Mouse (Mus musculus) limb, embryonic 15.5 days (tissue): Measurements from ENCODE around the gene Sgip1. TPM values are rescaled to one million over a fixed set of nuclear protein-coding genes. Genes with fewer than 3 reads are reported as not detected.

ENCODE experiments used
- ATAC-seq: fragments of 200-750 bp; cut with Nextera tagmentation; 2 replicates; pipeline ENCODE4 v1.8.0; 2017; ENCODE audit warnings: low read depth, moderate TSS enrichment; ENCODE audit not compliant: insufficient number of reproducible peaks, low FRiP score, low TSS enrichment
- H3K27ac ChIP-seq: fragments of 300-500 bp; sonication (generic); 2 replicates; pipeline ENCODE4 v1.5.1; 2015; ENCODE audit warnings: moderate library complexity, mild to moderate bottlenecking, inconsistent platforms
- H3K27me3 ChIP-seq: fragments of 300-500 bp; sonication (generic); 2 replicates; pipeline ENCODE4 v1.6.1; 2015; ENCODE audit warnings: inconsistent platforms
- H3K36me3 ChIP-seq: fragments of 300-500 bp; sonication (generic); 2 replicates; pipeline ENCODE4 v1.6.1; 2015; ENCODE audit warnings: inconsistent platforms
- H3K4me1 ChIP-seq: fragments of 300-500 bp; sonication (generic); 2 replicates; pipeline ENCODE4 v1.6.1; 2015; ENCODE audit warnings: inconsistent platforms
- H3K4me2 ChIP-seq: fragments of 300-500 bp; sonication (generic); 2 replicates; pipeline ENCODE4 v1.6.1; 2015; ENCODE audit warnings: mild to moderate bottlenecking, inconsistent platforms
- H3K4me3 ChIP-seq: fragments of 300-500 bp; sonication (generic); 2 replicates; pipeline ENCODE4 v1.5.1; 2015; ENCODE audit warnings: mild to moderate bottlenecking, inconsistent platforms
- H3K9ac ChIP-seq: fragments of 300-500 bp; sonication (generic); 2 replicates; pipeline ENCODE4 v1.6.1; 2015; ENCODE audit warnings: inconsistent platforms
- H3K9me3 ChIP-seq: fragments of 300-500 bp; sonication (generic); 2 replicates; pipeline ENCODE4 v1.6.1; 2016; ENCODE audit warnings: inconsistent platforms
- WGBS: fragments of 180-500 bp; shearing (Covaris S2); methylation state at CpG from one replicate; pipeline ENCODE4 v1.1.7; 2015; 5-methylcytosine and 5-hydroxymethylcytosine counted together
- polyA plus RNA-seq: library from polyadenylated mRNA; unstranded; fragments of >200 nt; fragmentation: Nextera tagmentation; extraction: Ambion mirVana; gene quantifications from 2 replicates; pipeline ENCODE4 v1.2.1, GENCODE M21; 2015

Sgip1 gene
- polyA plus RNA-seq, 1 experiment from 2014 or later: 5.4 TPM

DNA sequence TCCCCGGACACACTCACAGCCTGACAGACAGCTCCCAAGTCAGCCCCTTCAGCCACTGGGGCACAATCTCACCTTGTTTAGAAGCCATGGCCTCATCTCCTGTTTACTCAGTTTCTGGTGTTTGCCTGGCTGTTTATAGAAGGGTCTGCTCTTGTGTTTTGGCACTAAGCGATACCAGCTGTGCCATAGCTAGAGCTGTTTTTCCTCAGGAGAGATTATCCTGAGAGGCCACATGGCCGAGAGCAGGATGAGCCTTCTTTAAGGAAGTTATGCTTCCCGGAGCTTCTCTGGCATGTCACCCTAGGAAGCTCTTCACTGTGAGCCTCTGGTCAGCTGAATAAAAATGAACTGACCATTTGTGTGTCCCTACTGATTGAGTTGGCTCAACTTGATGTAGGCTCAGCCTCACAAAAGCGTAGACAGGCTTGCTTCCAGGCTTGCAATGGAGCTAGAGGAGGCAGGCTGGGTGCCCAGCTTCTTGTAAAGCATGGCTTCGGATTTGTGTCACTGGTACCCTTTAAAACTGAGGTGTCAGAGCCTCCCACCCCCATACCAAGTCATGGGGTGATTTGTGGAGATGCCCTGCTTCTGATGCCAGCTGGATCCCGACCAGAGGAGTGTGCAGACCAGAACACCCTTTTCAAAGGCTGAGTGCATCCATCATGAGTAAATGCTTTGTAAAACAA lies 42.1 kb downstream of the Sgip1 start:
- Histone ChIP-seq H3K4me2 (no peak overlapping the region), H3K27me3 (no peaks in the 10 kb centered on the region), H3K9me3 (no peaks in the 10 kb centered on the region), H3K36me3 (no peaks in the 10 kb centered on the region), H3K4me3 (no peak overlapping the region), H3K4me1 (peaks cover 6% of the 10 kb centered on the region; the same call in 1 of the 2 replicates), H3K9ac (no peak overlapping the region), H3K27ac (no peak overlapping the region)
- 48% methylated on average over 7 of the region's 7 CpGs for WGBS
- no peak for ATAC-seq

DNA sequence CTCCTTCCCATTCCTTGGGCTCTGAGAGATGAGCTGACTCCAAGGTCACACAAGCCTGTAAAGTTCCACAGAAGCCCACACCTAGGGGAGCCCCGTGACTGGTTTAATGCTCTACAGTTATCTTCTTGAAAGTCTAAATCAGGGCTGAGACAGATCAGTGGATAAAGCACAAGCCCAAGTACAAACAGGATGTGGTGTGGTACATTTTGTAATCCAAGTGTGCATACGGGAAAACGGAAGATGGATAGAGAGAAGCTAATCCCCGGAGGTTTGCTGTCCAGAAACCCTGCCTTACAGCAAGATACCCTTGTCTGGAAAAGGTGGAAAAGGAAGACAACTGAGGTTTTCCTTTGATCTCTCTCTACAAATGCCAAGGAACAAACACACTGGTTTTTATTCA lies 44.1 kb downstream of the Sgip1 start:
- H3K36me3 ChIP-seq: no peaks in the 10 kb centered on the region
- H3K9ac ChIP-seq: no peak overlapping the region
- no peak overlapping the region for H3K4me3 ChIP-seq
- WGBS: 75% methylated on average over 4 of the region's 4 CpGs
- H3K4me2 ChIP-seq: no peak overlapping the region
- no peak for ATAC-seq
- H3K4me1 ChIP-seq: peaks cover 6% of the 10 kb centered on the region; the same call in 1 of the 2 replicates
- H3K9me3 ChIP-seq: no peaks in the 10 kb centered on the region
- H3K27ac ChIP-seq: no peak overlapping the region
- no peaks in the 10 kb centered on the region for H3K27me3 ChIP-seq

DNA sequence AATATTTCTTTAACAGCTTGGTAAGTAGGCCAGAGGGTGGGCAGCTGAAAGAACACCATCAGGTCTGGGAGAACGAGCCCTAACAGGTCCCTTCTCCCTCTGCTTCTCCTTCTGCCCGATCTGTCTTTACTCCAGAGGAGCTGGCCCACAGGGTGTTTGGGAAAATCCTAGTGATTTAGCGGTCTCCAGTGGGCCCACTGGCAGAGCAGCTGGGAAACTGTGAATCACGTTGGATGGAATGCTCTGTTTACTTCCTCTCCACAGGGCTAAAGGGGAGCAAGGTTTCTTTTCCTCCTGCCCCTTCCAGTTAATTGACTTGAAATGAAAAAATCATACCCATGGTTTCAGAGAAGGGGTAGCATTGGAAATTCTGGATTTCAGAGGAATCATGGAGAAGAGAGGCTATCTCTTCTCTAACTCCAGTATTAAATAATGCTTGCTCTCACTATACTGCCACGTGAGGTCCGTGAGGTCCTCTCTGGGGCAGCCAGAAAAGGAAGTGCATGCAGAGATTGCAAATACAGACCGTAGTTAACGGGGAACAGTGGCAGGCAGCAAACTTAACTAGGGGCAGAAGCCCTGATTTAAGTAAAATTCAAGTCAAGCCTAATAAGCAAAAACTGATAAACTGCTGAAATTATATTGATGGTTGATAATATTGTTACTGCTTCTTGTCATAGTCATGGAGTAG lies 51.1 kb downstream of the Sgip1 start:
- no peaks in the 10 kb centered on the region for H3K36me3 ChIP-seq
- H3K27me3 ChIP-seq: no peaks in the 10 kb centered on the region
- no peak for ATAC-seq
- H3K27ac ChIP-seq: no peak overlapping the region
- H3K4me3 ChIP-seq: no peak overlapping the region
- peaks cover 6% of the 10 kb centered on the region; the same call in 1 of the 2 replicates for H3K4me1 ChIP-seq
- no peak overlapping the region for H3K9ac ChIP-seq
- 43% methylated on average over 8 of the region's 8 CpGs for whole genome bisulfite sequencing
- H3K9me3 ChIP-seq: no peaks in the 10 kb centered on the region
- no peak overlapping the region for H3K4me2 ChIP-seq

DNA sequence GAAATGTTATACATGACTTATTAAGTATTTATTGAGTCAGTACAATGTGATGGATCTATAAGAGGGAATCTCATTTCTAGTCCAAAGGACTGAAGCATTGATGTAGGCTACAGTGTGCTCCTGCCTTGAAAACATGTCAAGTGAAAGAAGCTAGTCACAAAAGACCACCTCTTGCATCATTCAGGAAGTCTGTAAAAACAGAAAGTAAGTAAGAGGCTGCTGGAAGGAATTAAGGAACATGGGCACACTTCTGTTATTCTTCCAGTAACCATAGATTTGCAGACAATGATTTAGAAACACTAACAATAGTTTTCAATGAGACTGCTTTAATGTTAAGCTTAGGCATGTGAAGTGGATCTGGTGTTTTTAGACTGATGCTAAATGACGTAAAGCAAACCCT lies 60.4 kb downstream of the Sgip1 start:
- Histone ChIP-seq H3K4me2 (no peak overlapping the region), H3K9me3 (no peaks in the 10 kb centered on the region), H3K27ac (no peak overlapping the region), H3K36me3 (no peaks in the 10 kb centered on the region), H3K4me1 (no peaks in the 10 kb centered on the region), H3K4me3 (no peak overlapping the region), H3K9ac (no peak overlapping the region), H3K27me3 (no peaks in the 10 kb centered on the region)
- ATAC-seq: no peak
- 70% methylated on average over 1 of the region's 1 CpGs for WGBS

DNA sequence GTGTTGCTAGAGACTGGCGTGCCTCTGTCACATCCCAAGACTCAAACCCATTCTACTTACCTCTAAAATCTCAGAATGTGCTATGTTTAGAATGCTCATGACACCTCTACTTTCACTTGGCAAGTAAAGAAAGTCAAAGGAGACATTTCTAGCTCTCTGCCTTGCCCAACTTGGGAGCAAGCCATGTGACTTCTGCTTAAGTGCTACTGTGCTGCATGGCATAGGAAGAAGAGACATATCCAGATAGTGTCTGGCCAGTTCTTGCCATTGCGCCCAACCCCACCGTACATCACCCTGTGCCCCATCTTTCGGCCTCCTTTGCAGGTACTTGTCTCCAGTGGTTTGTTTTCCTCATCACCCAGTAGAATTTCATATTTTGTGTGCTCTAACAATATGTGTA lies 60.8 kb downstream of the Sgip1 start:
- Histone ChIP-seq H3K4me2 (no peak overlapping the region), H3K9me3 (no peaks in the 10 kb centered on the region), H3K27ac (no peak overlapping the region), H3K4me1 (no peaks in the 10 kb centered on the region), H3K4me3 (no peak overlapping the region), H3K9ac (no peak overlapping the region), H3K36me3 (no peaks in the 10 kb centered on the region), H3K27me3 (no peaks in the 10 kb centered on the region)
- 95% methylated on average over 4 of the region's 4 CpGs for WGBS
- no peak for ATAC-seq

DNA sequence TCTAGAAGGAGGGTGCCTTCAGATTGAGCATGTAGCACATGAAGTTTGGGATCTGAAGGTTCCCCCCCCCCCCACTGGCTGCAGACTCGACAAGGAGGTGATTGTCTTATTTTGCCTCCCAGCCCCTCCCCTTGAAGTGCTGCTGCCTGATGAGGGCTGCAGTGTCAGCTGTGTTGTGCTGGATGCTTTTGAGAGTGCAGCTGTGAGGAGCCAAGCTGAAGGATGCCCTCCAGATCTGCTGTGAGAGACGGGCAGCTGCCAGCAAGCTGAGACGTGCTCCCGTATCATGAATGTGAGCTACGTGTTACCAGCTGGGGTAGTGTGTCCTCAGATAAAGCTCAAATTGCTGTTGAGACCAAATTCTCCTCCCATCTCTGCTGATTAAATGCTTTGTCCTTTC lies 63.5 kb downstream of the Sgip1 start:
- no peak overlapping the region for H3K9ac ChIP-seq
- no peak; the same call in 1 of the 2 replicates for ATAC-seq
- H3K4me1 ChIP-seq: no peaks in the 10 kb centered on the region
- no peak overlapping the region for H3K4me3 ChIP-seq
- no peak overlapping the region for H3K4me2 ChIP-seq
- no peaks in the 10 kb centered on the region for H3K27me3 ChIP-seq
- H3K9me3 ChIP-seq: no peaks in the 10 kb centered on the region
- WGBS: 45% methylated on average over 5 of the region's 5 CpGs
- no peak overlapping the region for H3K27ac ChIP-seq
- no peaks in the 10 kb centered on the region for H3K36me3 ChIP-seq

DNA sequence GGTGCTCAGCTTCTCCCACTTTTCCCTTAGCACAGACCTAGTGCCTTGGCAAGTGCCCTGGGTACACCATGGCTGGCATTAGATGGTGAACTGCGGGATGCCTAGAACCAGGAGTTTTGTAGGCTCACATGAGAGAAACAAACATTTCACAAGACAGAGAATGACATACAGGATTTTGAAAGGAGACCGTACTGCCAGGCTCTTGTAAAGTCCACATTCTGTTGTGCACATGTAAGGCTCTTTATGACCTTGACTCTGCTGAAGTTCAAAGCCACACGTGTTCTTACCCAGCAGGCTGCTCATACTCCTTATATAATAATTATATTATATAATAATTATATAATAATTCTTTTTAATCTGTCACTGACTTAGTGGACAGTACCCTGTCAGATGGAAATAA lies 65.9 kb downstream of the Sgip1 start:
- no peak overlapping the region for H3K4me2 ChIP-seq
- WGBS: 72% methylated on average over 3 of the region's 3 CpGs
- H3K27ac ChIP-seq: no peak overlapping the region
- no peak overlapping the region for H3K4me3 ChIP-seq
- H3K36me3 ChIP-seq: no peaks in the 10 kb centered on the region
- ATAC-seq: no peak
- no peak overlapping the region for H3K9ac ChIP-seq
- H3K9me3 ChIP-seq: no peaks in the 10 kb centered on the region
- H3K27me3 ChIP-seq: no peaks in the 10 kb centered on the region
- H3K4me1 ChIP-seq: no peaks in the 10 kb centered on the region

DNA sequence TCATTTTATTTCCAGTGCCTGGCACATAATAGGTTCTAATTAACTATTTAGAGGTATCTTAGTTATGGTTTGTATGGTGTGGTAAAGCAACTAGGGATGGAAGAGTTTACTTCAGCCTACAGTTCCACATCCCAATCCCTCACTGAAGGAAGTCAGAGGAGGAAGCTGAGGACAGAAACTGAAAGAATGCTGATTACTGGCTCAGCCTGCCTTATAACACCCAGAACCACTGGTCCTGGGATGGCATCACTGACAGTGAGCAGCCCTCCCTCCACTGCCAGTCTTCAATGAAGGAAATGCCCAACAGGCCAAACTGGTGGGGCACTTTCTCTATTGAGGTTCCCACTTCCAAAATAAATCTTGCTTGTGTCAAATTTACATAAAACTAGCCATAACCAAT lies 67.2 kb downstream of the Sgip1 start:
- Histone ChIP-seq H3K36me3 (no peaks in the 10 kb centered on the region), H3K9ac (no peak overlapping the region), H3K4me2 (no peak overlapping the region), H3K27ac (no peak overlapping the region), H3K9me3 (no peaks in the 10 kb centered on the region), H3K27me3 (no peaks in the 10 kb centered on the region), H3K4me3 (no peak overlapping the region), H3K4me1 (no peaks in the 10 kb centered on the region)
- no peak for ATAC-seq

DNA sequence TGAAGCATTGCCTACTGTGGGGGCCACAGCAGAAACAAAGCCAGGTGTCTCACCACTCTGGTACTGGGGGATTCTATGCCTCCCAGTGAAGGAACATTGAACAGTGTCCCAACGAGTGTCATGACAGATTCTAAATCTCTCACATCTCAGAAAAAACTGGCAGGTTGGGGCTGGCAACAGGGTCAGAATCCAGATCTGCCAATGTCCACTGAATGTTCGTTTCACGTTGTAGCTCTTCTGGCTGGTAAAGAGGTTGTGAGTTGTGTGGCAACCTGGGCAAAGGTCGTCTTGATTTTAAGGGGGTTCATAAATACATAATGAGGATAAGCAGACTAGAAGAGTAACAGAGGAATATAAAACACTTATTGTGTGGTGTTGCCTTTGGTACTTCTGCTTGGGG lies 68.2 kb downstream of the Sgip1 start:
- H3K4me1 ChIP-seq: no peaks in the 10 kb centered on the region
- H3K4me2 ChIP-seq: no peak overlapping the region
- H3K9me3 ChIP-seq: no peaks in the 10 kb centered on the region
- no peak overlapping the region for H3K9ac ChIP-seq
- H3K36me3 ChIP-seq: no peaks in the 10 kb centered on the region
- no peak for ATAC-seq
- H3K27me3 ChIP-seq: no peaks in the 10 kb centered on the region
- H3K27ac ChIP-seq: no peak overlapping the region
- H3K4me3 ChIP-seq: no peak overlapping the region
- 77% methylated on average over 4 of the region's 4 CpGs for WGBS

DNA sequence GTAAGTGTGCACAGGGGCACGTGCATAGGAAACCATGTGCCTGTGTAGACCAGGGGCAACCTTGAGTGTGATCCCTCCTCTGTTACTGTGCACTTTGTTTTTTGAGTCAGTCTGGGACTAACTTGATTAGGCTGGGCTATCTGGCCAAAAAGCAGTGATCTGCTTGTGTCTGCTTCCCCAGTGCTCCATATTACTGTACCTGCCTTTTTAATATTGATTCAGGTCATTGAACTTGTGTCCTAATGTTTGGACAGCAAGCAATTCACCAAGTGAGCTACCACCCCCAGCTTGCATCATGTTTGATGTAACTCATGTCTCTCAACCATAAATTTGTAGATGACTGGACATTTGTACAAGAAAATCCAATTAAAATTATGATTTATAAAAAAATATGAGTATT lies 69.2 kb downstream of the Sgip1 start:
- WGBS: 66% methylated on average over 1 of the region's 1 CpGs
- Histone ChIP-seq H3K9me3 (no peaks in the 10 kb centered on the region), H3K4me1 (no peaks in the 10 kb centered on the region), H3K27me3 (no peaks in the 10 kb centered on the region), H3K4me2 (no peak overlapping the region), H3K27ac (no peak overlapping the region), H3K36me3 (no peaks in the 10 kb centered on the region), H3K4me3 (no peak overlapping the region), H3K9ac (no peak overlapping the region)
- no peak for ATAC-seq

DNA sequence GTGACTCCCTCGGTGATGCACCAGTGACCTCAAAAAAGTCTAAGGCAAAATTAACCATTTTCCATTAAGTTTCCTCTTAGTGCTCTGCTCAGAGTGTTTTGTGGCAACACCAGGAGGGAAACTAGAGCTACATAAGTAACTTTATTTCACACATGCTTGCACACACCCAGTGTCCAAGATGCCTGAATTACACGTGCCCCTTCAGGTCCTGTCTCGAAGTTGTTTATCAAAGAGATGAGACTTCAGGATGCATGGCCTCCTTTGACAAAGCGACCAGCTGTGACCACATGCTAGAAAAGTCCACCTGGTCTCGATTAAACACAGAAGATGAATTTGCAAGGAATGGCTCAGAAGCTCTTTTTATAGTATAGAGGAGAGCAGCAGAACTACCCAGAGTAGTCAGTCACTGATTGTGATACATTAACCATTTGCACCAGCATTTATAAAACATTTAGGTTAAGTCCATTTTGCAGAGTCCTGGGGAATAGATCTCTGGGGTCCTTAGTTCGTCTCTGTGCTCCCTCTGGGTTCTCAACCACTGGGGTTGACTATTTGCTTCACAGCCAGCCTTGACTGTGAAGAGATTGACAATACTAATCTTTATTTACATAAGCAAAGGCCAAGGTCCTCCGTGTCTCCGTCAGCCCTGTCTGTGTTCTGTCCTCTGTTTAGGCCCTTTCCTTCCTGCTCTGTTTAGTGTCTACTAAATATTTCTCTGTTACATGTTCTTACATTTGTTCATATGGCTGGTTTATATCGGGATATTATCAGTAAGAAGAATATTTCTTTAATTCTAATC lies 70.1 kb downstream of the Sgip1 start:
- no peak overlapping the region for H3K4me3 ChIP-seq
- no peak overlapping the region for H3K27ac ChIP-seq
- H3K4me2 ChIP-seq: no peak overlapping the region
- 47% methylated on average over 9 of the region's 9 CpGs for WGBS
- no peak for ATAC-seq
- no peaks in the 10 kb centered on the region; the same call in 1 of the 2 replicates for H3K4me1 ChIP-seq
- H3K36me3 ChIP-seq: no peaks in the 10 kb centered on the region
- no peaks in the 10 kb centered on the region for H3K9me3 ChIP-seq
- H3K9ac ChIP-seq: no peak overlapping the region
- H3K27me3 ChIP-seq: no peaks in the 10 kb centered on the region

DNA sequence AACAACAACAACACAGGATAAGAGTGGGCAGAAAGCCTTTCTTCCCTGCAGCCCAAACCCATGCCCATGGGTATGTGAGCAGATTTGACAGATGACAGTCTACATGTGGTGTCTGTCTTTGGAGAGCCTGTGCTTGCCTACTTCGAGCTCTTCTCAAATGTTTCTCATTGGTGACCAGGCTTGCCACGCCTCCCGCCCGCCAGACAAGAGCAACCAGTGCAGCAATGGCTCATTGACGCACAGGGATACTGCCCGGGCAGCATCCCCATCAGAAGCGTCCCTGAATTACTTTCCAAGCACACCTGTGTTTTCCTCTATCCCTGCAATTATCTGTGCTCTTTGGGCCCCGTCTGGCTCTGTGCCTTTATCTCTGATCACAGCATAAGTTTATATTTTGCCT lies 72.2 kb downstream of the Sgip1 start:
- Histone ChIP-seq H3K4me1 (no peaks in the 10 kb centered on the region; the same call in 1 of the 2 replicates), H3K27me3 (no peaks in the 10 kb centered on the region), H3K9ac (no peak overlapping the region), H3K36me3 (no peaks in the 10 kb centered on the region), H3K4me2 (no peak overlapping the region), H3K27ac (no peak overlapping the region), H3K4me3 (no peak overlapping the region), H3K9me3 (no peaks in the 10 kb centered on the region)
- no peak for ATAC-seq
- 80% methylated on average over 8 of the region's 8 CpGs for WGBS
